Mouse (Mus musculus): ENCODE data around the gene Sept9.
"Not testable (repeated sequence)": the region's sequence is repeated elsewhere in the genome, so short reads cannot be mapped to it uniquely, and the experiment has no call there.

Sept9 gene

GRCm38 (mm10) chr11:117312028-117312901 is 112.8 kb downstream of the Sept9 start:
- peak; percentile 82 for DNase-seq (ENCODE audit: low spot score)

- peak; percentile 84 for DNase-seq (ENCODE audit: low spot score)
Observed at GRCm38 (mm10) chr11:117312936-117313335, 113.5 kb downstream of the Sept9 start.

GRCm38 (mm10) chr11:117313446-117313845 is 114.0 kb downstream of the Sept9 start:
- DNase-seq (ENCODE audit: low spot score): no peak

- no peak for DNase-seq (ENCODE audit: low spot score)
Observed at GRCm38 (mm10) chr11:117314026-117314425, 114.6 kb downstream of the Sept9 start.

- DNase-seq (ENCODE audit: low spot score): no peak
Observed at GRCm38 (mm10) chr11:117314520-117314919, 115.1 kb downstream of the Sept9 start.

- DNase-seq (ENCODE audit: low spot score): no peak
Observed at GRCm38 (mm10) chr11:117315309-117315708, 115.8 kb downstream of the Sept9 start.

GRCm38 (mm10) chr11:117316441-117317331 is 117.2 kb downstream of the Sept9 start:
- no peak for DNase-seq (ENCODE audit: low spot score)

- no peak for DNase-seq (ENCODE audit: low spot score)
Observed at GRCm38 (mm10) chr11:117317429-117318101, 118.1 kb downstream of the Sept9 start.

- DNase-seq (ENCODE audit: low spot score): no peak
Observed at GRCm38 (mm10) chr11:117318202-117318601, 118.7 kb downstream of the Sept9 start.

GRCm38 (mm10) chr11:117318731-117319542 is 119.5 kb downstream of the Sept9 start:
- no peak for DNase-seq (ENCODE audit: low spot score)

GRCm38 (mm10) chr11:117319543-117320335 is 120.3 kb downstream of the Sept9 start:
- no peak for DNase-seq (ENCODE audit: low spot score)

- DNase-seq (ENCODE audit: low spot score): no peak
Observed at GRCm38 (mm10) chr11:117320482-117320881, 121.0 kb downstream of the Sept9 start.

GRCm38 (mm10) chr11:117321311-117321971 is 122.0 kb downstream of the Sept9 start:
- DNase-seq (ENCODE audit: low spot score): peak; percentile 73

GRCm38 (mm10) chr11:117322311-117322710 is 122.8 kb downstream of the Sept9 start:
- no peak for DNase-seq (ENCODE audit: low spot score)

- no peak for DNase-seq (ENCODE audit: low spot score)
Observed at GRCm38 (mm10) chr11:117322730-117323579, 123.5 kb downstream of the Sept9 start.

GRCm38 (mm10) chr11:117323976-117324574 is 124.6 kb downstream of the Sept9 start:
- DNase-seq (ENCODE audit: low spot score): no peak

- not testable (repeated sequence) for DNase-seq (ENCODE audit: low spot score)
Observed at GRCm38 (mm10) chr11:117324718-117325117, 125.3 kb downstream of the Sept9 start.

GRCm38 (mm10) chr11:117325131-117325467 is 125.6 kb downstream of the Sept9 start:
- DNase-seq (ENCODE audit: low spot score): no peak

Measured in testis, postnatal 10 days (tissue).